Mouse (Mus musculus): ENCODE data around the gene Pla2g1b. TPM values are rescaled to one million over a fixed set of nuclear protein-coding genes. Genes with fewer than 3 reads are reported as not detected.
"Not testable (repeated sequence)": the region's sequence is repeated elsewhere in the genome, so short reads cannot be mapped to it uniquely, and the experiment has no call there.

Pla2g1b gene
- total RNA-seq, 4 experiments from 2014 or later = not detected

DNA sequence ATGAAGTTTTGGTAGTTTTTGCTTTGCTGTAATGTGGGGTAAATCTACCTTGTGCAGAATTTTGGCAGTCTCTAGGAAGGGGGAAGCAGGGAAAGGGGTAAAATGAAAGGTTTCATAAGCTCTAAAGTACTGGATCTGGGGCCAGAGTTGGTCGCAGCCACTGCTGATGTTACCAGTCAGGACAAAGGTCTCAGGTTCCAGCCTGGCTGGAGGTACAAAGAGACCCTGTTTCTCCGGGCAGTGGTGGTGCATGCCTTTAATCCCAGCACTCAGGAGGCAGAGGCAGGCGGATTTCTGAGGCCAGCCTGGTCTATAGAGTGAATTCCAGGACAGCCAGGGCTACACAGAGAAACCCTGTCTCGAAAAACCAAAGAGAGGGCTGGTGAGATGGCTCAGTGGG lies 39.6 kb downstream of the Pla2g1b start:
- DNase-seq (ENCODE audit: low spot score in 2 of 2) = not testable (repeated sequence)

DNA sequence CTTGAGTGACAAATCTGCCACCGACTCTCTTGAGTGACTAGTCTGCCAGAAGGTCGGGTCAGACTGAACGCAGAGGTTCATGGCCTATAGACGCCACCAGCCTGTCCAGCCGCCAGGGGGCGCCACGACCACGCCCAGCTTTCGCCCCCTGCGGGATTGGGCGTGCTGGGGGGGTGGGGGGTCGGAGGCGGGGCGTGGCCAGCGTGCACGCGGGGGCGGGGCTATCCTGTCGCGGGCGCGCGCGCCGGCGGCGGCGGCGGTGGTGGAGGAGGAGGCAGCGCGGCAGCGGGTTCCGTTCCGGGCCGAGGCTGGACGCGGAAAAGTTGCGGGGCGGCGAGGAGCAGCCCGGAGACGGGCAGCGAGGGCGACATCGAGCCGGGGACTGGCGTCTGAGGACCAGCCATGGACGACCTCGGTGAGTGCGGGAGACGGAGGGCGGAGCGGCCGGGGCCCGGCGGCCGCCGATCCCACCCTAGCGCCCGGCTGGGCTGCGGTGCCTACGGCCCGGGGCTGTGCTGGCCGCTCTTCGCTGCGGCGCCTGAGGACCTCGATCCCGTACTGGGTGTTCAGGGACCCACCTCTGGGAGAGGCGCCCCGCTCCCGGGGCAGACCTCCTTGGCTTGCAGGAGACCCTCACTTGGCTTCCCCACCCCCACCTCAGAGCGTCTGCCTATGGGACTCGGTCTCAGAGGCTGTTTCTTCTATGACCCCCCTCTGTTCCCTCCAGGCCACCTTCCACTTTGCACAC lies 40.6 kb downstream of the Pla2g1b start, which contains the start of gene Pxn:
Gene Pxn, plus strand, starts transcription at position 223 of the 748 bp plus-strand sequence.
- peak; percentile 73 to 87 for DNase-seq (ENCODE audit: low spot score in 2 of 2)

DNA sequence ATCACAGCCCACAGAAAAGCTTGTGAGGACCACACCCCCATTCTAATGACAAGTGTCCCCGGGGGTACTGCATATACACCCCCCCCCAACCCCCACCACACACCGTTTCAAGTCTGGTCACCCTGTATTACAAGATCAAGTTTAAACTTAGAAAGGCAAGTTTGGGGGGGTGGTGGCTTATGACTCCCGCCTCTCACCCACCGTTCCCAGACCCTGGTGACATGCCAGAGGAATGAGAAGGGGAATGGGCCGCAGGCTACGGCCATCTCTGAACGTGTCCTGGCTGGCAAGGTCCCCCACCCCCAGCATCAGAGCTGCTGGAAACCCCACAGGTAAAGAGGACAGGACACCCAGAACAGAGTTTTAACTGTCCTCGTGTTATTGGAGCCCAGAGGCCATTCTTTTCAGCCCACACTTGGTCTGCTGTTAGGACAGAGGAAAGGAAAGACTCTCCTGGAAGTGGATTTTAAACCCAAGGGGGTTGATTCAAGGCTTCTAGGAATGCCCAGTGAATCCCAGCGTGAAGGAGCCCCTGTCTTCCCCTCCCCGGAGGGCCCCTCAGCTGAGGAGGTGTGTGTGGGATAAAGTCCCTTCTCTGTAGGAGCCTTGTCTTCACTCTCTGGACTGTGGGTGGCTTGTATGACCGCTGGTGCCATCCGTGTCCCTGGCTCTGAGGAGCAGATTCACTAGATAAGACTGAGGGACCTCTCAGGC lies 41.4 kb downstream of the Pla2g1b start:
- no peak for DNase-seq (ENCODE audit: low spot score in 2 of 2)

DNA sequence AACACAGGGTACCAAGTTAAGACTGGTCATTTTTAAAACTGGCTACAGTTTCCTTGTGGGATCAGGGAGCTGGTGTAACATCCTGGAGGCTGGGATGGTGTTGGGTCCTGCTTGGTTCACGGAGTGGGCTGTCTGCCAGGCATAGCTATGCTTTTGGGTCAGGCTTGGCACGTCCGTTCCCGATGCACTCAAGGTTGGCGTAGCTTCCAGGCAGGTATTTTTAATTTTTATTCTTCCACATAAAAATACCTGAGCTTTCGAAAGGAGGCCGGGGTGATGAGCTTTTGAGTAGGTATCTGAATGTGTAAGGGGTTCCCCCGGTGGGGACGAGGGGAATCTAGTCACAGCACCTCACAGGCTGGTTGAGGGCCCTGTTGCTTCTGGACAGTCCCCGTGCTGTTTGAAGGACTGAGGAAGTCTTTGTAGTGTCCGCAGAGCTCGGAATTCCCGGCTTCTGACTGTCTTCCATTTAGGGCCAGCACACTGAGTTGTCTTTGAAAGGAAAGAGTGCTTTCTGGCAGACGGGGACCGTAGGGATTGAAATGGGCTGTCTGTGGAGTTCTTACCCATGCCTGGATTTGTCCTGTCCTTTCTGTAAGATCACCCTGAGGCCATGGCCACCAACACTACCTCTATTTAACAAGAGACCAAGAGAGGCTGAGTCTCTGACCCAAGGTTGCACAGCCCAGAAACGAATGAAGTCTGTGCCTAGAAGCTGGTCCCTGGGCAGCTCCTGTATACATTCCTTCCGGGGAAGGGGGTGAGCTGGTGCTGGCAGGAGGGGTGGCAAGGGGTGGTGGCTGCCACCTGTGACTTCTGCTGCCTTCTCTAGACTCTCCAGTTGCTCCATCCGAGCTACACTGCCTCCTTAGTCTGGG lies 42.2 kb downstream of the Pla2g1b start:
- no peak for DNase-seq (ENCODE audit: low spot score in 2 of 2)

DNA sequence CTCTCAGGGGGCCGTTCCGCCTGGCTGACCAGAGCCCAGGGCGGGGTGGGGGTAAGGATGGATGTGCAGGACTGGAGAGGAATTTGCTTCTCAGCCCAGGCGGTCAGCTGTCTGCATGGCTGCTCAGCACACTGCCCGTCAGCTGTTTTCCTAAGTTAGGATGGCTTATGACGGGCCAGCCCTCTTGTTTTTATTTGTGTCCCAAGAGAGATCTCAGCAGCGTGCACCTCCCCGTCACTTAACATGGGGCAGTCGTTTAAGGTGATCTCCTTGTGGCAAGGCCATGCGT lies 42.7 kb downstream of the Pla2g1b start:
- no peak for DNase-seq (ENCODE audit: low spot score in 2 of 2)

DNA sequence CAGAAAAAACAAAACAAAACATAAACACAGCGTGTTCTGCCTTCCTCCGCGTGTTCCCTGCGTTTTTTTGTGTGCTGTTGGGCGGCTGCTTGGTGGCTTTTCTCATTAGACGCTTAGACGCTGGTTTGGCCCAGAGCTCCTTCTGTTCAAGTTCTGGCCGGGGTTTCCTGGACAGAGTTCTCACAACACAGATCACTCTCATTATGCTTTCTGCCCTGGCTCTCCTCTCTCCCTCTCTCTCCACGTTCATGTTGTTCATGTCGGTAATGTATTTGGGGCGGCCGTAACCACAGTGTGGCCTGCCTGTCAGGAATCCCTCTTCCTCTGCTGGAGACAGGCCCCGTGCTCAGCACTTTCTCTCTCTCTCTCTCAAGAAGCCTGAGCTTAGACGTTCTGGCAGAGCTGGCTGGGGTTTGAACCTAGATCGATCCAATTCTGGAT lies 43.3 kb downstream of the Pla2g1b start:
- DNase-seq (ENCODE audit: low spot score in 2 of 2) = peak in 1 of 2 experiments; percentile 50

DNA sequence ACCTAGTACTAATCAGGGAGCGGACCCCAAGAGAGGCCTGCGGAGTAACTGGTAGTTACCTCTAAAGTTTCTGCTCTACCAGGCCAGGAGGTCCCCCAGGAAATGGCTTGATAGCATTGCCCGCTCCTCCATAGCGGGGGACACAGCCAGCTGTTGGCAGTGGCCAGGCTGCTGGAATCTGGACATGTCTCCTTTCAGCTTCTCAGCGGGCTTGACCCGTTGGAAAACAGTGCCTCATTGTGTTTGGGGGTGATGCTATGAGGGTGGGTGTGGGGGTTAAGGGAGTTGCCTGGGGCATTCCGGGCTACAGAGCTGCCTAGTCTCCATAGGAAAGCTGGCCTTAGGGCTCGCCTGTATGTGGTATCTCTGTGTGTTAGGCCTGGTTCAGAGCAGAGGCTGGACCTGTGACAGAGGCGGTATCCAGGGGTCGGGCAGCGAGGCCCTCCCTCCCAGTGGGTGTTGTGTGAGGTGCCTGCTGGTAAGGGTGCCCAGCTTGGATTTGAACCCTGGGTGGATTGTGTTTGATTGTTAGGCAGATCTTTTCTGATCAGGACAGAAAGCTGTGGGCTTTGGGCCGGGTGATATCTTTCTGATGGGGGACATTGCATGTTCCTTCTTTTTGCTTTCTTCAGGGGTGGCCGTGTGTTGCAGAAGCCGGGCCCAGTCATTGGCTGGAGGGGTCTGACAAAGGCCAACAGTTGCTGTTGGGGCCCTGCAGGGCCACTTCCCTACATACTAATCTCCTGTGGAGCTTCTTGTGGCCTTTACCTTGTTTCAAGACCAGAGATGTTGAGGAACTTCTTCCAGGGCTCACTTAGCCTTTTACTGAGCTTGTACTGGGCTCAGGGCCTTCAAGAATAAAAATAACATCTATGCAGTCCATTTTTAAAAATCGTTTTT lies 44.0 kb downstream of the Pla2g1b start:
- no peak for DNase-seq (ENCODE audit: low spot score in 2 of 2)

DNA sequence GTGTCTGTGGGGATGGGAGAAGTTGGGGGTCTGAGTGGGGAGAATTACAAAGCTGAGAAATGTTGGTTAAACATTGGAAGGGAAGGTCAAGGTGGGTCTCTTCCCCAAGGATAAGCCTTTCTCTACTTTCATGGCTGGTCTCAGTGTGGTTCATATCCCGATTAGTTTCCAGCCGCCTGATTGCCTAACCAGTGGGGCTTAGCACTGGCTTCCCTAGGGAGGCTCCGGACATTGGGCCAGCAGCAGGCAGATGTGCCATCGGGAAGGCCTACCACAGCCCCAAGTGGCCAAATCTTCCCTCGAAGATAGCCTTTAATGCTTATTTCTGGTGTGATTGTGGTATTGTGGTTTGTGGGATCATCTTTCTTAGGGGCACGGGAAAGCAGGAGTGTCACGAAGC lies 46.3 kb downstream of the Pla2g1b start:
- no peak for DNase-seq (ENCODE audit: low spot score in 2 of 2)

DNA sequence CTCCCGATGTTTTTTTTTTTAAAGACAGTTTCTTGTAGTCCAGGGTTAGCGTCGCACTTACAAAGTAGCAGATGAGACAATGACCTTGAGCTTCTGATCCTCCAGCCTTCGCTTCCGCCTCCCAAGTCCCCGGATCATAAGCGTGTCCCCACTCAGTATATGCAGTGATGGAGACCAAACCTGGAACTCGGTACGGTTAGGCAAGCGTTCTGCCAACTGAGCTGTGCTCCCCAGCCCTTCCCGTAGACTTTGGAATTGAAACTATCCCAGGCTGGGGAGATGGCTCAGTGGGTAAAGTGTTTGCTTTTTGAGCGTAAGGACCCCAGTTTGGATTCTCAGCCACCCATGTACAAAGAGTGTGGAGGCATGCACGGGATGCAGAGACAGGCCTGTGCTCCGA lies 47.2 kb downstream of the Pla2g1b start:
- no peak for DNase-seq (ENCODE audit: low spot score in 2 of 2)

DNA sequence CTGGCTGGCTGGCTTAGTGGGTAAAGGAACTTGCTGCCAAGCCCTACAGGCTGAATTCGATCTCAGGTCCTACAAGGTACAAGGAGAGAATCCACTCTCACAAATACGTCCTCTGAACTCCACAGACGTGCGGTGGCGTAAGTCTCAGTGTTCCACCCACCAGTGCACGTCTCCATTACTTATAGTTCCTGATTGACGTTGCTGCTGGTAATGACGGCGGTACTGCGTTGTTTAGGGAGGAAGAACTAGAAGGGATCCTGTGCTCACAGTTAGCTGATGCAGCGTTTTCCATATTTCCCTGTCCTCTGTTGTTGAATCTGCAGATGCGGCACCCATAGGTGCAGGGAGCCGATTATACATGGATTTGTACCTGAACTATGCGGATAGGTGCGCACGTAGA lies 47.7 kb downstream of the Pla2g1b start:
- DNase-seq (ENCODE audit: low spot score in 2 of 2) = no peak

DNA sequence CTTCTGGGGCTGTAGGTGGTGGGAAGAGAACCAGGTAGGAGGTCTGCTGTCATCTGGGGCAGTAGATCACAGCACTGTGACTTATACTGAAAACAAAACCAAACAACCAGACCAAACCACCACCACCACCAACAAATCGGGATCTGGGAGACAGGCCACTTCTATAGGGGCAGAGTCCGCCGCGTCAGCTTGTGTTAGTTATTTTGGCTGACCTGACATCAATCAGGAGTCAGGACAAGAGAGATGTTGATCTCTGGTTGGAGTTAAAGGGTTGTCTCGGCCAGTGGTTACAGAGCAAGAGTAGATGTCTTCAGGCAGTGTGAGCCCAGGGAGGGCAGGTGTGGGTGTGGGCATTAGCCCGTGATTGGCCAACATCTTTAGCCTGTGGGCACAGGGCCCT lies 48.3 kb downstream of the Pla2g1b start:
- DNase-seq (ENCODE audit: low spot score in 2 of 2) = no peak

DNA sequence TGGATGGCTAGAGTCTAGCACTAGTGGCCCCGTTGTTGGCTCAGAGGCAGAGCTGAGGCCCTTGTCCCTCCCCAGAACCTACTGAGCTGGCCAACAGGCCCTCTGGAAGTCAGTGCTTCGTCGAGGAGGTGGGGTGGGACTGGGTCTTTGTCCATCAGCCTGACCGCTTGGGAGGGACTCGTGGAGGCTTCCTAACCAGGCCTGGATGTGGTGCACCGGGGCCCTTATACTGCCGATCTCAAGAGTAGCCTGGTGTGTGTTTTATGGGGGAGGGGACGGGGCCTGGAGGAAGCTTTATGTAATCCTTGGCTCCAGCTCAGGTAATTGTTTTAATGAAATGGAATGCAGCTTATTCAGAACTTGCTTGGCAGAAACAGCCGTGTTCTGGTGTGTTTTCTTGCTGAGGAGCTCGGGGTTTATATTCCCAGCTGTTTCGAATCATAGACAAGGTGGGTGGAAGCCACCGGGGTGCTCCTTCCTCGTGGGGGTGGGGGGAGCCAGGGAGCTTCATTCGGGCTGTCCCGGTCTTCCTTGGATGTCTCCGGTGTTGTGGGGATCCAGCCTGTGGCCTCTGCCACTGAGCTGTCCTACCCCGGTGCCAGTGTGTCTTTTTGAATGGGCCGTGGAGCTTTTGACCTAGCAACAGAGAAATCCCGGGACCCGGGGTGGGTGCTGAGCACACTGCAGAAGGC lies 49.0 kb downstream of the Pla2g1b start:
- DNase-seq (ENCODE audit: low spot score in 2 of 2) = peak in 1 of 2 experiments; percentile 30

DNA sequence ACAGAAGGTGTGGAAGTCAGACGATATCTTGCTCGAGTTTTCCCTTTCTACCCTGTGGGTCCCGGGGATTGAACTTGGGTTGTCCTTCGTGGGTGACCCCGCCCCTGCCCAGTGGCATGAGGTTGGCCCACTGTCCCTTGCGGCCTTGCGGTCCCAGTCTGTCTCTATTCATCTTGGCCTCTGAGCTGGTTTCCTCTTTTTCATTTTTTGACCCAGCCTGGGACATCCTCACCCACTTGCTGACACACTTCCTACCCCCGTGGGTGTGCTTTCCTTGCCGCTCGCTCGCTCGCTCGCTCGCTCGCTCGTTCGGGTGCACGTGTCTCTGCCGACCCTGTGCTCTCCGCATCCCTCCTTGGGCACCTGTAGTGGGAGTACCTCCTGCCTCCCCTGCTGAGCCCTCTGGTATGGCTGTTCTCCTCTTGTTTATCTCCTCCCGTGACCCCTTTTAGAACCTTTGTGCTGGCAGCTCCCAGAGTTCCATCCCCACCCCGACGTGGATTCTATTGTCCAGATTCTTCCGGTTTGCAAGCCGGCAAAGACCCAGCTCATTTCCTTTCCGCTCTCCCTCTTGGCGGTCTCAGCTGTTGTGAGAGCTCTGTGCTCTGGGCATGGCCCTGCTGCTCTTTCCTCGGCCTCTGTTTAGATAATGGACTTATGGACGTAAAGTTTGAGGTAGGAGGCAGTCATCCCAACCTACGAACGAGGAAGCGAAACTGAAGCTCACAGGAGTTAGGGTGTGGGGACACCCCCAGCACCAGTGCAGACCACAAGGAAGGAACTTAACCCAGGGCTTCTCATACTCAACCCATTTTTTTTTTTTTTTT lies 50.2 kb downstream of the Pla2g1b start:
- no peak for DNase-seq (ENCODE audit: low spot score in 2 of 2)

DNA sequence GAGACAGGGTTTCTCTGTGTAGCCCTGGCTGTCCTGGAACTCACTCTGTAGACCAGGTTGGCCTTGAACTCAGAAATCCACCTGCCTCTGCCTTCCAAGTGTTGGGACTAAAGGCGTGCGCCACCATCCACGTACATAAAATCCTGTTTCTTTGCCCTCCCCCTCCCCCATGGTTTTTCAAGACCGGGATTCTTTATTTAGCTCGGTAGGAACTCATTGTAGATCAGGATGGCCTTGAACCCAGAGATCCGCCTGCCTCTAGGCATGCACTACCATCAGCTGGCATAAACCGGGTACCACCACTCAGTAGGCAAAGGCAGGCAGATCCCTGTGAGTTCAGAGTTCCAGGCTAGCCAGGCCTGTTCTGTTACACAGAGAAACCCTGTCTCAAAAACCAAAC lies 50.8 kb downstream of the Pla2g1b start:
- no peak for DNase-seq (ENCODE audit: low spot score in 2 of 2)

DNA sequence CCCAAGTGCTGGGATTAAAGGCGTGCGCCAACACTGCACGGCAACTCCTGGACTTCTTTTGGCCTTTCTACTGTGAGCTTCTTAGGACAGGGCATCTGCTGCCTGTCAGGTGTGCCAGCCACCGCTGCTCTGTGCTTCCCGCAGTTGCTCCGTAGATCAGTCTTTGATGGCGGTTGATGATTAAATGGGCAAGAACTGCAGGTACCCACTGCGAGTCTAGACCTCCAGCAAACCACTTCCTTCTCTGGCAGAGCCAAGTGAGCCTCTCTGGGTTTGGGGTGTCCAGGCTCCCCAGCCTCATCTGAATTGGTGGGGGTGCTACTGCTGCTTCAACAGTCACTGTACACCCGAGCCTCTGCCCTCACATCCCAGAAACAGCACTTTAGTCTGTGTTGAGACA lies 51.4 kb downstream of the Pla2g1b start:
- no peak for DNase-seq (ENCODE audit: low spot score in 2 of 2)

DNA sequence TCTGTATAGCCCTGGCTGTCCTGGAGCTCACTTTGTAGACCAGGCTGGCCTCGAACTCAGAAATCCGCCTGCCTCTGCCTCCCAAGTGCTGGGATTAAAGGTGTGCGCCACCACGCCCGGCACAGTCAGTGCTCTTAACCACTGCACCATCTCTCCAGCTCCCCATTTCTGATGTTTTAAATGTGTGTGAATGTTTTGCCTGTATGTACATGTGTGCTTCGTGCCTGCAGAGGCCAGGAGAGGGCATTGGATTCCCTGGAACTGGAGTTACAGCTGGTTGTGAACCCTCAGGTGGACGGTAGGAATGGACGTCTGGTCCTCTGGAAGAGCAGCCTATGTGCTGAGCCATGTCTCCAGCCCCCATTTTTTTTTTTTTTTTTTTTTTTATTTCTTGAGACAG lies 52.2 kb downstream of the Pla2g1b start:
- not testable (repeated sequence) for DNase-seq (ENCODE audit: low spot score in 2 of 2)

DNA sequence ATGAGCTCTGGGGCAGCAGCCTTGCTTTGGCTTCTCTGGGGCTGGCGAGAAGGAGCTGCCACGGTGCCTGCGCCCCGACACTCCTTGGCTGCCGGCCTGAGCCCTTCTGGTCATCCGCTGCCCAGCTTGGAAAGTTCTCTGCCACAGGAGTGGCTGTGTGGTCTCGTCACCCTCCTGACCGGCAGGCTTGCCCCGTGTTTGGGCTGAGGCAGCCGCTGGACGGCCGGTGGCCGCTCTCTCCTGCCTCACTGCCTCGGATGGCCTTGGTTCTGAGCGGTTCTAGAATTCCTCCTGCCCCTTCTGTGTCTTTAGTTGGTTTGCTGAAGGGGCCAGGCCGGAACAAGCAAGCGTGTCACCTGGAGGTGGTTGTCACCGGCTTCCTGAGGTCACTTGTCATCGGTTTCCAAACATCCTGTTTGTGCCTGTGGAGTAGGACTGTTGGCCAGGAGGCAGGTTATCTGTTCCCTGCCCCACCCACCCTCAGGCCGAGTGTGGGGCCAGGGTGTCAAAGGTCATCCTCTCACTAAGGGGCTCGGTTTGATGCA lies 54.3 kb downstream of the Pla2g1b start:
- DNase-seq (ENCODE audit: low spot score in 2 of 2) = no peak

DNA sequence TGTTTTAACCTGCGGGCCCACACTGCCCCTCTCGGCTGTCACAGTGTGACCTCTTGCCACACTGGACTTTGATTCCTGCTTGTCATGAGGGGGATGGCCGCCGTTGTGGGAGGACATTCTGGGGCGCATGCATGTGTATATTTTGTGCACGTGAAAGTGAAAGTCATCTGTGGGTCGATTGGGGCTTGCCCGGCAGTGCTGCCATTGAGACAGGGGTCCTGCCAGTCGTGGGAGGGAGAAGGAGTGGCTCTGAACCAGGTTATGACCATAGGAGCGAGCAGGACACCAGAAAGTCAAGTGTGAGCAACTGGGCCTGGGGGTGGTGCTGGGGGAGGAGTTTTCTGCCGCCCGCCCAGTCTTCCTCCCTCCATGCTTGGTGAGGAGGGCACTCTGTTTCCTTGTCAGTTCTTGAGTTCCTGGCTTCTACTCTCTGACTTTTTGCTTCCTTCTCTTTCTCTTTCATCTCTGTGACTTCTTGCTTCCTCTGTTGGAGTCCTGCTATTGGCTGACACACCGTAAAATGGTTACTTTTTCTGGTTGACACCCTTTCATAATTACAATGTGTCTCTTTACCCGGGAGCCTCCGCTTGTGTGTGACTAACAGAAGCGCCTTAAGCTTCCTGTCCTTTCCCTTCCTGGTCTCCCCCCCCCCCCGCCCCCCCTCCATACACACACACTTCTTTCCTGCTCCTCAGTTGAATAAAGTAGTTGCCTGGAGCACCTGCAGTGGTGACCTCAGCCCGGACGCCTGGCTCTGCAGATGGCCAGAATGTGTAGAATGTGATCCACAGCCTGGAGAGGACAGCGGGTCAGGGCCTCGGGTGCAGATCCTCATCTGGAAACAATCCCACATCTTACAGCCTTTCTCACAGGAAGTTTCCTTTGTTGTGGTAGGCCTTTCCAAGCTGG lies 55.7 kb downstream of the Pla2g1b start:
- DNase-seq (ENCODE audit: low spot score in 2 of 2) = no peak
